Mouse (Mus musculus): ENCODE measurements around the gene Vwa8.
A peak's percentile ranks its signal among the peaks of the same experiment; 100 is the strongest.

Gene Vwa8

DNA sequence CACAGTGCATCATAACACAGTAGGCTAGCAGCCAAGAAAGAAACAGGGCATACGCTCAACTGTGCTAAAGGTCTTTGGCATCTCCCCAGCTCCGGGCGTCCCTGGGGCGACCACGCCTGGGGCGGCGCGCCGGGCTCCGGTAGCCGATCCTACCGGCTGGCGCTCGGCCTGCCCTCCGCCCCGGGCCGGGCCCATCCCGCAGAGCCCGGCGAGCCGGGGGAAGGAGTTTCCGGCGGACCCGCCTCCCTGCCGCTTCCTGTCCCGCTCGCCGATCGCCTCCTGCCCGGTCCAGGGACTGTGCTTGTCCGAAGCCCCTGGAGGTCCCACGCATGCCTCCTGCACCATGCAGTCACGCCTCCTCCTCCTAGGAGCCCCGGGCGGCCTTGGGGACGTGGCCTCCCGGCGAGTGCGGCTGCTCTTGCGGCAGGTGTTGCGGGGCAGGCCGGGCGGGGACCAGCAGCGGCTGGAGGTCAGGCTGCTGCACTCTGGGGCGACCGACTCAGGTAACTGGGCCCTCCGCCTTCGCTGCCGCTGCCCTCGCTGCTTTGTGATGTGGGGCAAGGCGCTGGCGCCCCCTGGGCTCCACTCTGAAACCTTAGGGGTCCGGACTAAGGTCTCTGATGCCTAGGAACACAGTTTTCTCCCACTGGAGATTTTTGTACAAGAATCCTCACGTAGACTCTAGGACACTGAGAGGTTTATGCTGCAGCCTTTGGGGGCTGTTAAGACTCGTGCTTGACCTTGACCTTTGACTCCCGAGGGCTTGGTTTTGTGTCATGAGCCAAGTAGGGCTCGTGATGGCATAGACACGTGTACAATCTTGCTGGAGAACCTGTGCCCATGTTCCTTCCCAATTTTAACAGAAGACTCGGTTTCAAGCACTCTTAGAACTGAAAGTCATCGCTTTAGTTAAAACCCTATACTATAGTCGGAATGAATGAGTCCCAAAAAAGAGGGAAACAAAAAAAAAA lies at the start of gene Vwa8:
Vwa8 (plus strand) TSS at position 112 of the 971 bp plus-strand sequence.
- peak; percentile 76 for DNase-seq

- DNase-seq, result no peak
Measured at GRCm38 (mm10) chr14:78802378-78802777, 46.5 kb upstream of the Vwa8 start.

DNA sequence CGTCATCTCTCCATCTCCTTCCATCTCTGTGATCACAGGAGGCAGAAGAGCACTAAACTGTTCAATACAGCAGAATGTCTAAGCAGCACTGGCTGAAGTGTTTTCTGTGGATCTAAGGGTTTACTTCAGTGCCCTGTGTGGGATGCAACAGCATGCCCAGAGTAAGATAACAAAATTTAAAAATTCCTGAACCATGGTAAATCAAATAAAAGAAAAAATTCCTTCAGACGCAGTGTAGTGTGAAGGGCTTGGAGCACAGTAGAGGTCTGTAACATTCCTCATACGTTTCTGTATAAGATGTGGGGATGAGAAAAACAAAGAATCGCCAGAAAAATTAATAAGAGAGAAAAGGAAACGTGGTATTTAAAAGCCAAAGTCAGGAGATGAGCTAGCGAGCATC lies 44.9 kb upstream of the Vwa8 start:
- no peak for DNase-seq

GRCm38 (mm10) chr14:78812896-78813295 lies 36.0 kb upstream of the Vwa8 start:
- DNase-seq, result no peak

DNA sequence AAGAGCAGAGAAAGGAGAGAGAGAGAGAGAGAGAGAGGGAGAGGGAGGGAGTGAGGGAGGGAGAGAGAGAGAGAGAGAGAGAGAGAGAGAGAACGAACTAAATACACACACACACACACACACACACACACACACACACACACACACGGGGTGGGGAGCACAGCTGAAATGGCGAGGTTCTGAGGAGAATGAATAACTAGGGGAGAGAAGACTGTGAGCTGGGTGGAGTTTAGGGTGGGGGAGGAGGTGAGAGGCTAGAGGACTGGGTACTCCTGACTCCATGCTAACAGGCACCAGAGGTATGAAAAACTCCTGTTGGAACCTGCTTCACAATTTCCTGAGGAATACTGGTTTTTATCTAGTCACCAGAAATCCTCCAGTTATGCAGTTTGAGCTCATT lies 32.4 kb upstream of the Vwa8 start:
- DNase-seq, result no peak

- no peak for DNase-seq
Measured at GRCm38 (mm10) chr14:78817651-78818050, 31.2 kb upstream of the Vwa8 start.

GRCm38 (mm10) chr14:78818406-78818805 lies 30.4 kb upstream of the Vwa8 start:
- DNase-seq, result no peak

GRCm38 (mm10) chr14:78824013-78824412 lies 24.8 kb upstream of the Vwa8 start:
- peak; percentile 8 for DNase-seq

DNA sequence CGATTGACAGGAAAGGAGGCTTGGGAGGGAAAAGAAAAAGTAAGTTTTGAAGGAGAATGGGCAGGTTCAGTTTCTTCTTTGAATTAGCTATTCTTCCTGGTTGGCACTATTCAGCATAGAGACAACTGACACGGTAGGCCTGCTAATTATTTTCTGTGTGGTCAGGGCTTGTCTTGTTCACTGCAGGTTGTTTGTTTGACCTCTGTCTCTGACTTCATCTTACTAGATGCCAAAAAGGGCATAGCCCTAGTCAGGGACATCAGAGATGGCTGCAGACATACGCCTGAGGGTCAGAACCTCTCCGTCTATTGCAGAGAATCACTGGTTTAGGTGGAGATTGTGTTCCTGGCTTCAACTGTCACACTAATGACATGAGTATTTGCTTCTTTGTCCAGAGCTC lies 24.3 kb upstream of the Vwa8 start:
- DNase-seq, result no peak

GRCm38 (mm10) chr14:78831158-78831557 lies 17.7 kb upstream of the Vwa8 start:
- DNase-seq, result no peak

- DNase-seq, result no peak
Measured at GRCm38 (mm10) chr14:78847948-78848347, 904 bp upstream of the Vwa8 start.

DNA sequence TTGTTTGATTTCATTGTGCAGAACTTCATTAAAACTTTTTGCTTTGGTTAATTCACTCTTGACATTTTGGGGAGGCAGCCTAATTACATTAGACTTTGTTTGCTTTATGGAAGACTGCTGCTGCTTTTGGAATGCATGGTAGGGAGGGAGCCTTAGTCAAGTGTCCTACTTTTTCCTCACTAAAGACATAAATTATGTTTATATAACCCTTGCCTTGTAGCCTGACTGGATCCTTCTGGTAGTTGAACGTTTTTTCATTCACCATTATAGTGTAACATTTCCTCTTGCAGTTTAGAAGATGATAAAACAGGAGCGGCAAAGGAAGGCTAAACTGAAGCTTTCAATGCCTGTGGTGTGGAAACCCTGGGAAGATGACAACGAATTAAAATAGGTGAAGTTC lies 375 bp upstream of the Vwa8 start:
- no peak for DNase-seq

DNA sequence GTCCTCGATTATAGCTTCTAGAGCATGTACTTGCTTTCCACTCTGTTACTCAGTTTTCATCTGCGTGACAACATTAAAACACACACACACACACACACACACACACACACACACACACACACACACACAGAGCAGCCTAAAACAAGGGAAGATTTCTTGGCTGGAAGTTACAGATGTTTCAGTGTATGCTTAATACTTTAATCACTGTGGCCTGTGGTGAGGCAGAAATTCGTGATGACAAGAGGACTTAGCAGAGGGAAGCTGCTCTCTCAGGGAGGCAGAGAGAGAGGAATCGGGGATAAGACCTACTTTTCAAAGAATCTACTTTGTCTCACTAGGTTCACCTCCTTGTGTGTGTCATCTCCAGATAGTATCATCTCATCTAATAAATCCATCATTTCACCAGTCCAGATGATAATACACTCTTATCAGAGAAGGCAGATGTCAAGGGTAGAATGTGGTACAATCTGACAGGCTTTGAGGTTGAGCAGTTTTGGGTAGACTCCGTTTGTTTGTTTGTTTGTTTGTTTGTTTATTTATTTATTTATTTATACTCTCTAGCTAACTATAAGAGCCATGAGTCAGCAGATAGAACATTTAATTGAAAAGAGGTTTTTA lies 1.2 kb downstream of the Vwa8 start:
- no peak for DNase-seq

DNA sequence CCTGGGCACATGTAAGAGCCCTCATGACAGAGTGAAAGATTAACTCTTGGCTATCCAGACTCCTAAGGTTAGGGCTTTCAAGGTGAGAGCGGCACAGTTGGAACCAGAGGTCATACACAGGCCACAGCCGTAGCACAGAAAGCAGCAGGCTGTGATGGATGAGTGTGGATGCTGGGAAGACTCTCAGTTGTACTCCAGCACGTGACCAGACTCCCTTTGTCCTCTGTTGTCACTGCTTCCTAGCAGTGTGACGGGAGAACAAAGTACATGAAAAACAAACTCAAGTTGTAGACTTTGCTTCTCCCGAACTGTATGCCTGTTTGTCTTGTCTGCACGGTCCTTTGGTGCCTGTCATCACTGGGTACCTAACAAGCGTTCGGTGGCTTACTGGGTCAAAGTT lies 1.8 kb downstream of the Vwa8 start:
- DNase-seq, result no peak

DNA sequence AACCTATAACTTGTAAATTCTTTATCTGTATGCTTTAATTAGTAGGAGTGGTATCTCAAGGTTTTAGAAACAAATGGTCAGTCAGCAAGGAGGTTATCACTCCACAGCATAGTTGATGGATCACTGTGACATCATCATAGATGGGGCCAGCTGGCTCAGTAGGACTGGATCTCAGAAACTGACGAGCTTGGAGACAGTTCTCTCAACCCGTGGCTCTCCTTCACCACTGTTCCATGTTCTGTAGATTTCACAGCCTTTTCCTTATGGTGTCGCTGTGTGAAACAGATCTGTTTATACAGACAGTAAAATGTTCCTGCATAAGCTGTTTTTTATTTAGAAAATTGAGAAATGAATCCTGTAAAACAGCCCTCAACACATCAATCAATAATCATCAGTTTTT lies 2.5 kb downstream of the Vwa8 start:
- peak; percentile 25 for DNase-seq

DNA sequence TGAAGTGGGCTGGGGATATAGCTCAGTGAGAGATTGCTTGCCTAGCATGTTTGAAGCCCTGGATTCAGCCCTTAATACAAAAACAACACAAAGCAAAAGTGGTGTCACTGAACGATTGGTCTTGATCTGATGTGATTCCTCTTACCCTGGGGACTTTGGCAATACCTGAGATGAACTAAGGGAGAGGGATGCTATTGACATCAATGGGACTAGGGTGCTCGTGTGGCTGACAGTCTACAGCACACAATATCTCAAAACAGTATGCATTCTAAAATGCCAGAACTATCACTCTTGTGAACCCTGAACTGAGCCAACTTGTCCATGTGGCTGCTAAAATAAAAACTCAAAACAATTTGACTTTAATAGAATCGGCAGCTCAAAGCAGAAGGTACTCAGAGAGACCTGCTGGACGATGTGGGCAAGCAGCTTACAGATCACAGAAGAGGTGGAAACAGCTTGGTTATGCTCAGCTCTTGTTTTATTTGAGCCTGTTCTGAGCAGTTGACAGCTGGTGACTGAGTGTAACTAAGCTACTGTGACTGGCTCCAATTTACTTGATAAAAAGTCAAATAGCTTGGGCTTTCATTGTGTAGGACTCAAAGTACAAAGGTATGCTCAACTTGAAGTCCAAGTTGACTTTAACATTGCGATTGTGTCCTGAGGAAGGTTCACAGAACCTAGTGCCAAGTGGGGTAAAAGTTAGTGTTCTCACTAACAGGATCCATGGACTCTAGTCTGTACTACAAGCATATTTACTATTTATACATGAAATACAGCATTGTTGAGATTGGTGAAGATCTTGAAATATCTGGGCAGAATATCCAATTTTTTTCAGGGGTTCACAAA lies 3.8 kb downstream of the Vwa8 start:
- no peak for DNase-seq

DNA sequence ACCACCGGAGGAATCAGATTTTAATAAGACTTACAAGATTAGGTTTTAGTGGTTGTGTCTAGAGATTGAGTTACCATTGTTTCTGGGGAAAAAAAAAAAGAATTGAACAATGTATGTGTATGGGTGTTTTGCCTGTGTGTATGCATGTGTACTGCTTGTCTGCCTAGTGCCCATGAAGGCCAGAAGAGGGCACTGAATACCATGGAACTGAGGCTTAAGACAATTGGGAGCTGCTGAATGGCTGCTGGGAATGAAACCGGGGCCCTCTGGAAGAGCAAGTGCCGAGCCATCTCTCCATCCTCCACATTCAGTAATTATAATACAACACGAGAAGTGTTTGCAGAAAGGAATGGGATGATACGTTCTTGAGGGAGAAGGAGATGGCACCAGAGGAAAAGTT lies 12.3 kb downstream of the Vwa8 start:
- no peak for DNase-seq

DNA sequence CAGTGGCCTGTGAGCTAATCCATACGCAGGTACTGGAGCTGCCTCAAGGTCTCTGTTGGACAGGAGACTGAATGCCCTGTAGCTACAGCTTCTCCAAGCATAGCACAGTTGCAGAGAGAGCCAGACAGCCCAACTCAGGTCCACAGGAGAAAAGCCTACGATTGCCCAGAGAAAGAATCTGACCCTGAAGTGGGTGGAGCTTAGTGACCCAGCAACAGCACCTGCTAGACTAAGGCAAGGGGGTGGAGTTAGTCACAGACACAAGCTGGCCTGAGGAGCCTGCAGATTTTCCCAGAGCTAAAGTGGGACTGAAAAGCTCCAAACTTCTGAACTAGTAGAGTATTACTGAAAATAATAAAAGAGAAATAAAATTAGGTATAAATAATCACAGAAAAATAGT lies 21.2 kb downstream of the Vwa8 start:
- DNase-seq, result no peak

GRCm38 (mm10) chr14:78877176-78877575 lies 28.3 kb downstream of the Vwa8 start:
- DNase-seq, result no peak

GRCm38 (mm10) chr14:78878402-78879045 lies 29.7 kb downstream of the Vwa8 start:
- peak; percentile 21 for DNase-seq

DNA sequence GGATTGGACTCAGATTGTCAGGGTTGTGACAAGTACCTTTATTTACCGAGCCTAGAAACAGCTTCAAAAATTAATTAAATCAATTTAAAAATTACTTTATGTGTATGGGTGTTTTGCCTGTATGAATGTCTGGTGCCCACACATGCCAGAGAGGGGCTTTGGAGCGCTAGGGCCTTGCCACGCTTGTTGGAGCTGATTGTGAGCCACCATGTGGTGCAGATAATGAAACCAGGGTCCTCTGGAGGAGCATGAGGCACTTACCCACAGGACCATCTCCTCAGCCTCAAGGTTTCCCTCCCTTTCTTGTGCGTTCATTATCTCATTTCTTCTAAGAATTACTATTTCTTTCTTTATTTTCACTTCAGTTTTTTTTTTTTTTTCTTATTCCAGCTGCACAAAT lies 32.0 kb downstream of the Vwa8 start:
- DNase-seq, result no peak

GRCm38 (mm10) chr14:78881563-78881962 lies 32.7 kb downstream of the Vwa8 start:
- no peak for DNase-seq
